44 mouse cellular contexts compared by ENCODE assay signal in the genomic region with DNA sequence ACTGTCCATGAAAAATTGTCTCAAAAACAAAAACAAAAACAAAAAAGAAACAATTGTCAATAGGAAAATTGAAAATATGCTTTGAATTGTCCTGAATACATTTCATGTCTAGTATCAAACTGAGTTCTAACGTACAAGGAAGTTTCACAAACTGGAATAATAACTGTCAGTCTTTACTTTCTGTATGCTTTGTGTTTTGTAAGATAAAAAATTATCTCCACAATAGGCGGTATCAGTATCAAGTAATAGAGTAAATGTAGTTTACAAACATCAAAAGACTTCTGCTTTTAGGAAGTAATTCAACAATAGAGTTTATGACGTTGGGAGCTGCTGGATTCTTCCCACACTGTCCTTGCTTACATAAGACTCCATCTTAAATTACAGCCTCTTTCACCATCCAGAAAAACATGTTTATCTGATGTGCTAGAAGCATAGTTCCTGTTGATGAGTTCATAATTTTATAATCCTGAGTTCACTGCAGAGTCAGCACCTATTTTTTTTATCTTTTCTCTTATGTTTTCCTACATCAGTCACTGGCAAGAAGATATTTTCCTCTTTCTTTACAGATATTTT. TPM values are rescaled to one million over a fixed set of nuclear protein-coding genes. Genes with fewer than 3 reads are reported as not detected.
"Had no signal": no experiment of that assay in that cellular context is flagged by ENCODE, and none has a peak within 500 bp of the region (broad histone marks: within the 10 kb centered on the region; RNA-seq: fewer than 3 reads in every experiment).

No protein-coding gene starts in this region.

- ATAC-seq: liver, embryonic 12.5 days; liver, postnatal 0 days; lung, postnatal 0 days; midbrain, embryonic 13.5 days; midbrain, embryonic 15.5 days; midbrain, embryonic 16.5 days had no signal

- H3K27me3 ChIP-seq: limb, embryonic 12.5 days; limb, embryonic 13.5 days; limb, embryonic 15.5 days; liver, embryonic 12.5 days; liver, embryonic 13.5 days; liver, embryonic 15.5 days; lung, embryonic 15.5 days; megakaryocyte, embryonic 14.5 days; midbrain, embryonic 12.5 days; midbrain, embryonic 13.5 days; midbrain, embryonic 15.5 days; neural tube, embryonic 12.5 days had no signal

- H3K9me3 ChIP-seq: limb, embryonic 10.5 days; limb, embryonic 12.5 days; limb, embryonic 13.5 days; limb, embryonic 15.5 days; liver, embryonic 12.5 days; liver, embryonic 13.5 days; liver, embryonic 15.5 days; lung, embryonic 15.5 days; megakaryocyte, embryonic 14.5 days; midbrain, embryonic 10.5 days; midbrain, embryonic 12.5 days; midbrain, embryonic 13.5 days; midbrain, embryonic 15.5 days; neural tube, embryonic 12.5 days had no signal

- DNase-seq: liver; liver, embryonic 13.5 days; liver, postnatal 0 days; lung, adult 18-20 months; lung, adult 2 months; lung, embryonic 14.5 days; lung, postnatal 10 days; lung, postnatal 14 days; lung, postnatal 36 days; lung, postnatal 4 days; midbrain, embryonic 14.5 days had no signal

- H3K36me3 ChIP-seq: limb, embryonic 10.5 days; limb, embryonic 12.5 days; limb, embryonic 13.5 days; limb, embryonic 15.5 days; liver, embryonic 12.5 days; liver, embryonic 13.5 days; liver, embryonic 15.5 days; lung, embryonic 15.5 days; midbrain, embryonic 10.5 days; midbrain, embryonic 12.5 days; midbrain, embryonic 13.5 days; midbrain, embryonic 15.5 days; neural tube, embryonic 12.5 days had no signal

- H3K4me3 ChIP-seq: limb, embryonic 10.5 days; limb, embryonic 12.5 days; limb, embryonic 13.5 days; limb, embryonic 15.5 days; liver, embryonic 12.5 days; liver, embryonic 13.5 days; liver, embryonic 15.5 days; lung, embryonic 15.5 days; megakaryocyte, embryonic 14.5 days; midbrain, embryonic 10.5 days; midbrain, embryonic 12.5 days; midbrain, embryonic 13.5 days; midbrain, embryonic 15.5 days; myocyte; neural tube, embryonic 12.5 days had no signal

- H3K9ac ChIP-seq: limb, embryonic 12.5 days; limb, embryonic 13.5 days; limb, embryonic 15.5 days; liver, embryonic 12.5 days; liver, embryonic 13.5 days; liver, embryonic 14.5 days; liver, embryonic 15.5 days; liver, postnatal 0 days; lung, embryonic 14.5 days; lung, embryonic 15.5 days; midbrain, embryonic 12.5 days; midbrain, embryonic 13.5 days; midbrain, embryonic 15.5 days; neural tube, embryonic 12.5 days had no signal

- H3K4me1 ChIP-seq: limb, embryonic 10.5 days; limb, embryonic 12.5 days; limb, embryonic 13.5 days; limb, embryonic 15.5 days; liver, embryonic 12.5 days; liver, embryonic 13.5 days; liver, embryonic 15.5 days; lung, embryonic 15.5 days; megakaryocyte, embryonic 14.5 days; midbrain, embryonic 10.5 days; midbrain, embryonic 12.5 days; midbrain, embryonic 13.5 days; midbrain, embryonic 15.5 days; neural tube, embryonic 12.5 days had no signal

- H3K27ac ChIP-seq: limb, embryonic 10.5 days; limb, embryonic 12.5 days; limb, embryonic 13.5 days; limb, embryonic 15.5 days; liver, embryonic 12.5 days; liver, embryonic 13.5 days; liver, embryonic 14.5 days; liver, embryonic 15.5 days; lung, embryonic 15.5 days; macrophage; midbrain, embryonic 10.5 days; midbrain, embryonic 12.5 days; midbrain, embryonic 13.5 days; midbrain, embryonic 15.5 days; neural tube, embryonic 12.5 days had no signal

RNA-seq across cellular contexts. Expression of a gene that starts 5.6 kb away (rescaled TPM):
- total RNA-seq: left cerebral cortex, postnatal 10 days; left cerebral cortex, postnatal 14 days; left cerebral cortex, postnatal 25 days; left cerebral cortex, postnatal 36 days; megakaryocyte progenitor cell, adult 5-6 weeks; megakaryocyte, adult 5-6 weeks; megakaryocyte-erythroid progenitor cell, adult 5-6 weeks; midbrain, postnatal 0 days; monocyte, adult 5-6 weeks had no signal
- polyA plus RNA-seq: limb, embryonic 10.5 days; limb, embryonic 11.5 days; limb, embryonic 12.5 days; limb, embryonic 13.5 days; limb, embryonic 14.5 days; limb, embryonic 15.5 days; liver, embryonic 11.5 days; lung, embryonic 14.5 days; lung, embryonic 15.5 days; lung, embryonic 16.5 days; lung, postnatal 0 days; macrophage; midbrain, embryonic 10.5 days; midbrain, embryonic 11.5 days; midbrain, embryonic 12.5 days; midbrain, embryonic 13.5 days; midbrain, embryonic 14.5 days; midbrain, embryonic 15.5 days; midbrain, embryonic 16.5 days; midbrain, postnatal 0 days; myocyte; neural tube, embryonic 11.5 days; neural tube, embryonic 12.5 days had no signal

RNA-seq across cellular contexts. Expression of a gene that starts 14.0 kb away (rescaled TPM):
- total RNA-seq: left cerebral cortex, postnatal 10 days; left cerebral cortex, postnatal 14 days; left cerebral cortex, postnatal 25 days; left cerebral cortex, postnatal 36 days; megakaryocyte progenitor cell, adult 5-6 weeks; megakaryocyte, adult 5-6 weeks; megakaryocyte-erythroid progenitor cell, adult 5-6 weeks; midbrain, postnatal 0 days; monocyte, adult 5-6 weeks had no signal
- polyA plus RNA-seq: limb, embryonic 10.5 days; limb, embryonic 11.5 days; limb, embryonic 12.5 days; limb, embryonic 13.5 days; lung, embryonic 14.5 days; lung, postnatal 0 days; macrophage; midbrain, embryonic 10.5 days; midbrain, embryonic 11.5 days; midbrain, embryonic 12.5 days; midbrain, embryonic 13.5 days; midbrain, embryonic 14.5 days; midbrain, embryonic 15.5 days; midbrain, embryonic 16.5 days; midbrain, postnatal 0 days; myocyte; neural tube, embryonic 11.5 days; neural tube, embryonic 12.5 days had no signal
